Mouse (Mus musculus): ENCODE results near the gene Scarf1.
"Not testable (repeated sequence)": the region's sequence is repeated elsewhere in the genome, so short reads cannot be mapped to it uniquely, and the experiment has no call there.

Scarf1 gene

DNA sequence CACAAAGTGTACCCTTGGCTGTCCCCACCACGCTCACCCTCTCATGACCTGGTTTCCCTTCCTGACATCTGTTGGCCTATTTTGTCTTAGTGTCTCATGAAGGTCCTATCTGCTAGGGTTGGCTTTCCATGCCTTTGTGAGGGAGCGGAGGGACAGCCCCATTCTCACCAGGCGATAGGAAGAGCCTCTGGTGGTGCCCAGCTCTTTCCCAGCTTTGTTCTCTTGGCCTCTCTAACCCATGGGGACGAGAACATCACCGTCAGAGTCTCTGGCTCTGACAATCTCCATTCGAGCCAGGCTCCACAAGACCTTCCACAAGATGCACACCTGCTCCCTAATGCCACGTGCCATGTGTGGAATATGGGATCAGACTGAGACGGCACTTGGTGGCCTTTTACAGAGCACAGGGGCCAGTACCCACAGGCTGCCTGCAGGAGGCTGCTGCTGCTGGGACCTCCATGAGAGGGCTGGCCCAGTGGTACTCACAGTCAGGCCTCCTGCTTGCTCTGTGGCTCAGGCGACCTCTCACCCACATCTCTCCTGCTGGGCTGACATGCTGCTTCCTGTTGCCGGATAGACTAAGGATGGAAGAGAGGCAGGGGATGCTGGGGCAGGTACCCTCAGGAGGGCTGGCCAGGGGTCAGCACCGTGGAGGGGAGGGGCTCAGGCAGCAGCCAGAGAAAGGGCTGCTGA lies 24.3 kb downstream of the Scarf1 start:
- DNase-seq (ENCODE audit: low spot score in 2 of 2) = no peak

DNA sequence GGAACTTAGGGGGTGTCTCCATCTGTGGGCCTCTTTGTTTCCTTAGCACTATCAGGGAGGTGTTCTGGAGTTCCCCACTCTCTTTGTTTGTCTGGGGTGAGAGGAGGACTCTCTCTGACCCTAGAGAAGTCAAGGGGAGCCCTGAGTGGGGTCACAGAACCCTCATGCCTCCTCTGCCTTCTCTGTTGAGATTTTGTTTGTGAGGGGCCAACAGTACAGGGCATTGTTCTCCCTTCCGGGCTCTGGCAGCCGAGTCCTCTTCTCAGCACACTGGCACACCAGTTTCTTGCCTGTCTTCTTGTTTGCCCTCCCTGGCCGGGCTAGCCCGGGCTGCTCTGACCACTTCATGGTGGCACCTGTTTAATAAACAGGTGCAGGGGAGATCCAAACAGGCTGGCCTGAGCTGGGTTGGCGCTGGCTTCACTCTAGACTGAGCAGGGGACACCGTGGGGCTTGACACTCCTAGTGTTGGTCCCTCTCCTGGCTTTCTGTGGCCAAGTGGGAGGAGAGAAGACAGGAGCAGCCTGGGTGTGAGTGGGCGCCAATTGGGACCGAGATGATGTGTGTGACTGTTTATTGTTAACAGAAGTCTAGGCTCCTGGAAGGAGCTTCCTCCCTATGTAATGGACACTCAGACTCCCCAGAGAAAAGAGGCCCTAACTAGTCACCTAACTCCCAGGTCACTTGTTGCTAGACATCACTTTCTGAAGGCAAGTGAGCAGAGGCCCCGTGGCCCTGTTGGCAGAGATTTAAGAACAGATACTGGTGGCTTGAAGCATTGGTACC lies 25.0 kb downstream of the Scarf1 start:
- DNase-seq (ENCODE audit: low spot score in 2 of 2) = no peak

DNA sequence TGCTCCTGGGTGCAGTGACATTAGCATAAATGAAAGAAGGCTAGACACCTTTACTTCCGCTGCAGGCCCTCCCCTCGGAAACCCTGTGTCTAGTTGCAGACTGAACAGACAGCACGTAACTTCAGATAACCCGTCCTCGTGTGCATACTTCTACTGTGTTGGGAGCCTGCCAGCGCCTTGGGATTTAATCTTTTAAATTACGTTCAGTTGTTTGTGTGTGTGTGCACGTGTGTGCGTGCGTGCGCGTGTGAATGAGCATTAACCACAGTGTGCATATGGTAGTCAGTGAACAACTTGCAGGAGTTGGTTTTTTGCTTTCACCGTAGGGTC lies 25.6 kb downstream of the Scarf1 start:
- no peak for DNase-seq (ENCODE audit: low spot score in 2 of 2)

DNA sequence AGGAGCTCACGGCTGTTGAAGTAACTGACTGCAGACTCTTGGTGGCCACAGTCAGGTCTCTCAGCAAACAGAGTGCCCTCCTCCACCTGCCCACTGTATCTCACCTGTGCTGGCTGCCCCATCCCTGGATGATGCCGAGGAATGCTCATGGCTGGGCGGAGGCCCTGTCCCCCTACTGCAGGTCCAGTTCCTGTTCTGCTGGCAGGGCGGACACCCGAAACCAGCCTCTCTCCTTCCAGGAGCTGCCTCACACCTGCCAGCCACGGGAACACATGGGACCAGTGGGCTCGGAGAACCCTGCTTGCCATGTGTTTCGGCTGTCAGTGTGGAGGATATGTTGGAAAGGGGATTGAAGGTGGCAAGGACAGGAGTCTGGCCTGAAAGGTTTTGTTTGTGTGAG lies 26.9 kb downstream of the Scarf1 start:
- DNase-seq (ENCODE audit: low spot score in 2 of 2) = no peak

DNA sequence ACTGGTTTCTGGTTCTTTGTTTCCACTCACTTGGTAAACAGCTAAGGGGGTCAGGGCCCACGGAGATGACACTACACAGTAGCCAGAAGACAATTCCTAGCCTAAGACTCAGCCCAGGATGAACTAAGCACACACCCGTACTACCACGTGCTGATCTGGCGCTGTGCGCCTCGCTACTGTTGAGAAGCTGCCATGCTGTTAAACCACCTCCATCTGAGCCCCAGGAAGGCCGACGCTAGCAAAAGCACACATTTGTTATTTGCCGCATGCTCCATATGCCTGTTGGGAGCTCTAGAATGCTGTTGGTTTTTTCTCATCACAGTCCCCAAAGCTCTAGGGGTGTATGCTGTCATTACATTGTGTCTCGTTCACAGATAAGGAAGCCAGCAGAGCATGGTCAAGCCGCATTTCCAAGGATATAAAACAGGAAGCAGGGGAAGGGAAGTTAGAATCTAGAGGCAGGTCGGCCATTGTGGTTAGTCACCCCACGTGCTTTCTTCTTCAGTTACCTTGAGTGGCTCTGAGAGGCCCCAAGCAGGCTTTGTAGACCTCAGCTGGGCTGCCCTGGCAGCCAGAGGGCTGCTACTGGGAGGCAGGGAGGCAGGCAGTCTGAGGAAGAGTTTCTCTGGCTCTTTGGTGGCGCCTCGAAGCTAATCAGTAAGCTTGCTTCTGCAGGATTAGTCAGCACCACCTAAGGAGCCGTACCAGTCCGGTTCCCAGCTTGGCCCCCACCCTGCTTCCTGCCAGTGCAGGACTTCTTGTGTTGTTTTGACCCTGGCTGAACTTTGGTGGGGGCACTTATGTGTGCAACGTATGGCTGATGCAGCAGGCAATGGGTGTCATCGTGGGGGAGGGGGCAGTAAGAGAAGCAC lies 27.6 kb downstream of the Scarf1 start:
- no peak for DNase-seq (ENCODE audit: low spot score in 2 of 2)

DNA sequence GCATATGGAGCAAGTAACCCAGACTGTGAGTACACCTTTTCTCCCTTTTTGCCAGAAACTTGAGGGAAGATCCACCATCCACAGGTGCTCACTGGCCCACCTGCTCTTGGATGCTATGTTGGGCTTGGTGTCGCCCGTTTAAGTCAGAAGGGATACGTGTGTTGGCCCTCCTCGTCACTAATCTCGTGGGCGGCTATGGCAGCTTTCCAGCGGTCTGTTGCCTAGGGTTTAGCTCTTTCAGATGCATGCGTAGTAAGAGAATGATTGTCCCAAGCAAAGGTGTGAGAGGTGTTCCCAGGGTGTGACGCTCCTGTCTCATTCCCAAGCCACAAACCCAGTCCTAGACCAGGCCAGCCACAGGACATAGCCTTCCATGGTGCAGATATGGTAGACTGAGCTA lies 31.4 kb downstream of the Scarf1 start:
- DNase-seq (ENCODE audit: low spot score in 2 of 2) = no peak

DNA sequence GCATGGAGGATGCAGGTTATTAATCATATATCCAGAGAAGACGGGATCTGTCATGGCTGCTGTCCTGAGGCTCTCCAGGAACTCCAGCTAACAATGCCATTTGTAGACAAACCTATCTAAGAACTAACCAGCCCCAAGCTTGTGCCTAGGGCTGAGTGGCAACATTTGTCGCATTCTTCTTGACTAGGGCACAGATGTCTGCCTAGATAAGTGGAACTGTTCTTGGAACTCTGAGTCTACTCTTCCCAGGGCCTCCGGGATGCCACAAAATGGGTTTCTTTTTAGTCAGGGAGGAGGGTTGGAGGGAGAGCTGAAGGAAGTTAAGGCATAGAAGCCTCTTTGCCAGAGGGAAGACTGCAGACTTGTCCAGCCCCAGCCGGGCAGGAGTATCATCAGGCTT lies 32.7 kb downstream of the Scarf1 start:
- DNase-seq (ENCODE audit: low spot score in 2 of 2) = no peak

DNA sequence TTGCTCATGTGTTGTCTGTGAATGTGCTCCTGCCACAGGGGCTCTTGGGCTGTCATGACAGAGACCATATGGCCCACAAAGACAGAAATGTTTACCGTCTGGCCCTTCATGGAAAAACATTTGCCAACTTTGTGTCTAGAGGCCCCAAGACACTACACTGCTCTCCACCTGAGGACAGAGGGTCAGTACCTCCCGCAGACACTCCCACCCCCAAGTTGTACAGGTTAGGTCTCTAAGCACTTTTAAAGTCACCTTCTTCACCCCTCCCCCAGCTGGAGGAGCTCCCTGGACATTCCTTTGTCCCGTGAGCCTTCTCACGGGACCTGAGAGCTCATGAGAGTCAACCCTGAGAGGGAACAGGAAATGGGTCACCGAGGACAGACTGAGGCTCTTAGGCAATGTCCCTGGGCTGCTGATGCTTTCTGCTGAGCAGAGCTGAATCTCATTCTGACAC lies 36.3 kb downstream of the Scarf1 start:
- no peak for DNase-seq (ENCODE audit: low spot score in 2 of 2)

DNA sequence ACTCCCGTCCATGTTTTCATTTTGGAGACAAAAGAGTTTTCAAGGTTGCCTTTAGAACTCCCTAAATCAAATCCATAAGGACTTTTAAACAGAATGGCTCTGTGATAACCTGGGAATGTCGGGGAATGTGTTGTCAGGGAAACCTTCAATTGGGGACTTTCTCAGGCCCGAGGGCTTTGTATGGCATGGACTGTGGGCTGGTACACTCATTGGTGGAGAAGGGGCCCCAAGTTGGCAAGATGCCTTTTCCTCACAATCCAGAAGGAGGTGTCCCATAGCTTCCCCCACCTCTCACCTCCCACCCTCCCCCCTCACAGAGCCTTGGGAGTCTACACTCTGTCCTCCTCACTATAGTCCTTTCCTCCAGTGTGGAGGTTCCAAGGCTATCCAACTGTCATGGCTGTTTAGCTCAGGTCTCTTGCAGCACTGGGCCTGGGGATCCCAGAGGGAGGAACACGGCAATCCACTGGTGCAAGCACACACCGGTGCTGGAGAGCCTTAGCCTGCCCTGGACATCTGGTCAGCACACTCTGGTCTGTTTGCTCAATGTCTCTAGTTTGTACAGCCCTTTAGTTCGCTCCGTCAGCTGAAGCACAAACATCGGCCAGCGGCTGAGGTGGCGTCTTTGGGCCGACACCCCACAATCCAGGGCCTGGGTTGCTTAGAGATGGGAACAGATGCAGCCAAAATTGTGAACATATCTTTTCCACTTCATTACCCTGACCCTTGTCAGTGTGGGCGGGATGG lies 37.0 kb downstream of the Scarf1 start:
- no peak for DNase-seq (ENCODE audit: low spot score in 2 of 2)

DNA sequence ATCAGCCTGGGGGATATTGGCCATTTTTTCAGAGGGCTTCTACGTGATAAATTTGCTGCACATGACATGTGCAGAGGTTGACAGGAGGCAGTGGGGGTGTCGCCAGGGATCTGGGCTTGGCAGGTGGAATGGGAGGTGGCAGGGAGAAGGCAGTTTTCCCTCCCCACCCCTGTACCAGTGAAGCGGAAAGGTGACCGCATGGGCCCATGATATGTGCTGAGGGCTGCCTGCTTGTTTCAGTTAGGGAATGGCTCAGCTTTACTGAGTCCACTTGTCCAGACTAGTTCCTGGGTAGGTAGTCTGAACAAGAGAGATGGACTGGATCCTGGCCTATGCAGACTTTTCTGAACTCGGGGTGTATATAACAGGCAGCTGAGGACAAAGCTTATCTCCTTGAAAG lies 38.0 kb downstream of the Scarf1 start:
- DNase-seq (ENCODE audit: low spot score in 2 of 2) = no peak

DNA sequence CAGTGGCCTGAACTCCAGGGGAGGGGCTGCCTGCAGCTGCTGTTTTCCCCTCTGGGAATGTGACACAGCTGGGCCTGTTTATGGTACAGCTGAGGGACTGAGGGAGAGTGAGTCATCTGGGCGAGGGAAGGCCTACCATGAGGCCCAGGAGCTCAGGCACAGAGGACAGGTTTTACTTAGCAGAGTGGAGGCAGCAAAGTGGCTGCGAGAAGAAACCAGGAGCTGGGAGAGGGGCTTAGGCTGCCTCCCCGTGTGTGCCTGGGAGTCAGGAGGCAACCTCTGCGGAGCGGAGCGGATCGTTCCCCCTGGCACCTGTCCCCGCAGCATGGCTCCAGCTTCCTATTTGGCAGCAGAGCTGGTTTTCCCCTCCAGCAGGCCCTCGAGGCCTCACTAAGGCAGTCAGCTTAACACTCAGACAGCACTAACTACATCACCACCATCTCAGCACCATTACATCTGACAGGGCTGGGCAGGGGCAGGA lies 38.7 kb downstream of the Scarf1 start:
- peak in 1 of 2 experiments; percentile 54 for DNase-seq (ENCODE audit: low spot score in 2 of 2)

DNA sequence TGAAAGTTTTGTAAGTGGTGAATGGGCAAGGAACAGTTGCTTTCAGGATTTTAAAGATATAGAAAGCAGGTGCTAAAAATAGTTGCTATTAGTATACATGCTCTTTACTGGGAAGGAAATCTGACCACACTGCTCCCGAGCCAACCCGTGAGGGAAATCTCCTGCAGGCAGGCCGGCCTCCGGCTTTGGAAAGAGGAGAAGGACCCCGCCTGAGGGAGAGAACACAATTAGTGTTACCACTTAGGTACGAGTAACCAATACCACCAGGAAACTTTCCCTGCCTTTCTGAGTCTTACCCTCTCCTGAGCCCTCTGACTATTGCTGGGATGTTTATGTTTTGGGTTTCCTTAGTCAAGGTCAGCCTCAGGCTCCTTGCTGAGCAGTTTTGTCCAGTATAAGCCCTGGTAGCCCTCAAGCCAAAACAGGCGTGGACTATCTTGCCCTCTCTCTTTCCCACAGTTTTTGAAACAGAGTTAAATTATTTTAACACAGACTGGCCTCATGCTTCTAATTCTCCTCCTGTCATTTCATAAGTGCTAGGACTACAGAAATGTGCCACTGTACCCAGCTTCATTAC lies 39.7 kb downstream of the Scarf1 start:
- no peak for DNase-seq (ENCODE audit: low spot score in 2 of 2)

DNA sequence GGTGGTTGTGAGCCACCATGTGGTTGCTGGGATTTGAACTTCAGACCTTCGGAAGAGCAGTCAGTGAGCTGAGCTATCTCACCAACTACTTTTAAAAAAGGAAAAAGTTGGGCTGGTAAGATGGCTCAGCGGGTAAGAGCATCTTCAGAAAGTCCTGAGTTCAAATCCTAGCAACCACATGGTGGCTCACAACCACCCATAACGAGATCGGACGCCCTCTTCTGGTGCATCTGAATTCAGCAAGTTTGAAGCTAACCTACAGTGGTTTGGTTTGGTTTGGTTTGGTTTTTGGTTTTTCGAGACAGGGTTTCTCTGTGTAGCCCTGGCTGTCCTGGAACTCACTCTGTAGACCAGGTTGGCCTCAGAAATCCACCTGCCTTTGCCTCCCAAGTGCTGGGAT lies 42.7 kb downstream of the Scarf1 start:
- not testable (repeated sequence) for DNase-seq (ENCODE audit: low spot score in 2 of 2)

DNA sequence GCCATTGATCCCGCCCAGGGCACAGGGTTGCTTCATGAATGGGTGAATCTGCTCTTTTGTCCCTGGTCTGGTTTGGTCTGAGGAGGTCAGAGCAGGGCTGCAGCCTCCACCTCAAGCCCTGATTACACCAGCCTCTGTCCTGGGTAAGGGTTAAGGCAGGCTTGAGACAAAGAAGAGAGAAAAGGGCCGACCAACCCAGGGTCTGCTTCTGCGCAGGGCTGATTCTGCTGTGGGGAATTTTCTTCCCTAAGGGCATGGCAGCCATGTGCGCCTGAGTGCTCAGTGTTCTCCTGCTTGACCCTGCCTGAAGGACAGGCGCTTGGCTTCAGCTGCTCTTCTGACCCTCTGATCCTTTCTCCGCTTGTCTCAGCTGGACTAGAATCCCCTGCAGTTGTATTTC lies 43.8 kb downstream of the Scarf1 start:
- DNase-seq (ENCODE audit: low spot score in 2 of 2) = no peak

DNA sequence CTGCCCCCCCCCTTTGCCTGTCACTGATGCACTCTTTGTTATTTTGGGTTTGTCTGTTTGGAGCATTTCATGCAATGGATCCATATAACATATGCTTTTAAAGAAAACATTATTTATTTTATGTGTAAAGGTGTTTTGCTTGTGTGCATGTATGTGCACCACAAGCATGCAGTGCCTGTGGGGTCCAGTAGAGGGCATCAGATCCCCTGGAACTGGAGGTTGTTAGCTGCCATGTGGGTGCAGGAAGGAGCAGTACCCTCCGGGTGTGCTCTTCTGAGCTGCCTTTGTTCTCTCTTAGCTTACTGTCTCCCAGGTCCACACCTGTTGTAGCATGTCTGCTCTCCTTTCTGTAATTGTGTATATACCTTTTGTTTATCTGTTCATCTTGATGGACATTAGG lies 44.8 kb downstream of the Scarf1 start:
- no peak for DNase-seq (ENCODE audit: low spot score in 2 of 2)

DNA sequence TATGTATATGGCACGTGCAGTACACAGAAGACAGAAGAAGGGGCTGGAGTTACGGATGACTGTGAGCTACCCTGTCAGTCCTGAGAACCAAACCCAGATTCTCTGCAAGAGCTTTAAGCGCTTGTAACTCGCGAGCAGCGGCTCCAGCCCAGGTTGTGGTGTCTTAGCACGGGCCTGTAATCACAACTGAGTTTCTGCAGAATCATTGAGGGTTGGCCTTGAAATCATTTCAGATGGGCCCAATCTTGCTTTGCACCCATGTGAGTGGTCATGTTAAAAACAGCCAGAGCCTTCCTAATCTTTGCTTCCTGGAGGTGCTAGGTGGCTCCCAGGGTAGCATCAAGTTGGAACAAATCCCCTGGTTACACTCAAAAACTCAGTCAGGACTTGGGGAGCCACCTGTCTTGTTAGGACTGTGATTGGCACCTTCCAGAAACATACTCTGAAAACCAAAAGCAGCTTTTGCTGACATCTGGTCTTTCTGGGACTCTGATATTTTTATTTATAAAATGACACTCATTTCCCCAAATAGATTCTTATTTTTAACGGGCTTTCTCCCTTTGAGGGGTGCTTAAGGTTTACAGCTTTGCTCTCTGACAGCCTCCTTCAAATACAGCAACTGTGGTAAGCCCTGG lies 46.6 kb downstream of the Scarf1 start:
- DNase-seq (ENCODE audit: low spot score in 2 of 2) = no peak

DNA sequence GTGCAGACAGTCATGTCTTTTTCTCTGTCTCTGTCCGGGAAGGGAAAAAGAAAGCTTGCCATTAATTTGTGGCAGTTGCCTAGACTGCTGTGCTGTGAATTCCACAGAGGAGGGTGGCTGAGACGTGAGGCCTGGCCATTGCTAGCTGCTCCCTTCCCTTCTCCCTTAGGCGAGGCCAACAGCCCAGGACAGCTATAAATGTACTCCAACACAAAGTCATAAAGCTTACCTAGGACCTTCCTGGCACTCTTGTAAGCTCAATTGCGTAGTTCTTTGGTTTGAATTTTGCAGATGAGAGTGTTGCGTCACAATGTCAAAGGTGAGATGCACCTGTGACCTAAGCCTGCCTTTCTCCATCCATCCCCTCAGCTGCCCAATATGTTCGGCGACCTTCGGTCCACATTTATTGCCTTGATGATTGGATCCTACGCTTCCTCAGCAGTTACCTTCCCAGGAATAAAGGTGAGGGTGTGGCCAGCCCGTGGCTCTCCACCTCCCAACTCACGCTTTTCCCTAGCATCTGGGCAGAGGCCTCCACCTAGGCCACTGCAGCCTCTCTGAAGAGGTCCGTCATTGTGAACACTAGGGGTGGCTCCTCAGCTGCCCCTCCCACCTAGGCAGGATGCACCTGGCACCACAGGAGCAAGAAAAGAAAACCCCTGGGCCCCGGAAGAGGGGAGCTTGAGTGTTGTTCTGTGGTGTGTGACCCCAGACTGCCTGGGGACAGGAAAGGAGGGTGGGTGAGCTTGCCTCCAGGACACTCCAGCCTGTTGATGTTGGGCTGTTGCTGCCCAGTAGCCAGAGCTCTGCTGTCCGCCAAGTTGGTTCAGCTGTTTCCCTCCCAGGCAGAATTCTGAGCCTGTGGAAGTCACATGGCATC lies 47.4 kb downstream of the Scarf1 start:
- DNase-seq (ENCODE audit: low spot score in 2 of 2) = no peak

DNA sequence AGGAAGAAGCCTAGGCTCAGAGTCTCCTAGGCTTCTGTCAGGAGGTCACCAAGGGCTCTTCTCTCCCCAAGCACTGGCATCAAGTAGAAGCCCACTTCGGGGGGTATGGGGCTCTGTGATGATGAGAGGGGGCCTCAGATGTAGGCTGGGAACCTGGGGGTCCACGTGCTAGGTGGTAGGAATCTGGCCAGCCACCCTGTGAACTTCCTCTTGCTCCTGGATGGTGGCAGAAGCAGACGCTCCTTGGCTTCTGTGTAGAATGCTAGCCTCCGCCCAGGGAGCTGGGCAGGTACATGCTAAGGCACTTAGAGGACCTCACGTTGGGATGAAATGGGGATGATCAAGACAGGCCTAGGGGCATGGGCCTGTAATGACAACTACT lies 48.1 kb downstream of the Scarf1 start:
- DNase-seq (ENCODE audit: low spot score in 2 of 2) = no peak

DNA sequence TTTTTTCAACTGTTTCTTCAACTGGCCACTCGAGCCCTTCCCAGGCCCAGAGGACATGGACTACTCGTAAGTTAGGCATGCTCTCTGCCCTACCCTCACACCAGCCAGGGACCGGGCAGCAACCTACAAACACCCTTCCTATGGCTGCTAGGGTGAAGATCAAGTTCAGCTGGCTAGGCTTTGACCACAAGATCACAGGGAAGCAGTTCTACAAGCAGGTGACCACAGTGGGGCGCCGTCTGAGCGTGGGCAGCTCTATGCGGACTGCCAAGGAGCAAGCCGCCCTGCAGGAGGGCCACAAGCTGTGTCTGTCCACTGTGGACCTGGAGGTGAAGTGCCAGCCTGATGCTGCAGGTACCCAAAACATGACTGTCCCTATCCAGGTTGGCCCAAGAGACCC lies 49.5 kb downstream of the Scarf1 start:
- DNase-seq (ENCODE audit: low spot score in 2 of 2) = no peak

Data from urinary bladder, adult 18-20 months (tissue).